Mouse (Mus musculus) forebrain, embryonic 16.5 days (tissue): ENCODE results near the gene Lgr5. TPM values are rescaled to one million over a fixed set of nuclear protein-coding genes. Genes with fewer than 3 reads are reported as not detected.

Source experiments
- ATAC-seq: fragments of 200-750 bp; cut with Nextera tagmentation; 2 replicates; pipeline ENCODE4 v1.8.0; 2017; ENCODE audit warnings: mild to moderate bottlenecking, moderate library complexity
- H3K27ac ChIP-seq: fragments of 300-500 bp; sonication (generic); 2 replicates; pipeline ENCODE4 v1.5.1; 2014; ENCODE audit warnings: low read length, control low read depth
- H3K27me3 ChIP-seq: fragments of 300-500 bp; sonication (generic); replicated peaks from 2 replicates; pipeline ENCODE4 v1.6.1; 2014; ENCODE audit warnings: low read length; ENCODE audit not compliant: control insufficient read depth, insufficient read depth
- H3K36me3 ChIP-seq: fragments of 300-500 bp; sonication (generic); 2 replicates; pipeline ENCODE4 v1.6.1; 2014; ENCODE audit not compliant: control insufficient read depth, insufficient read depth
- H3K4me1 ChIP-seq: fragments of 300-500 bp; sonication (generic); replicated peaks from 2 replicates; pipeline ENCODE4 v1.6.1; 2014; ENCODE audit warnings: low read length; ENCODE audit not compliant: control insufficient read depth, insufficient read depth
- H3K4me2 ChIP-seq: fragments of 300-500 bp; sonication (generic); 2 replicates; pipeline ENCODE4 v1.6.1; 2014; ENCODE audit warnings: mild to moderate bottlenecking, low read length, control low read depth
- H3K4me3 ChIP-seq: fragments of 300-500 bp; sonication (generic); replicated peaks from 2 replicates; pipeline ENCODE4 v1.5.1; 2014; ENCODE audit warnings: mild to moderate bottlenecking, low read length, control low read depth
- H3K9ac ChIP-seq: fragments of 300-500 bp; sonication (generic); replicated peaks from 2 replicates; pipeline ENCODE4 v1.6.1; 2014; ENCODE audit warnings: low read depth, low read length, control low read depth
- H3K9me3 ChIP-seq: fragments of 300-500 bp; sonication (generic); 2 replicates; pipeline ENCODE4 v1.6.1; 2016; ENCODE audit warnings: low read length; ENCODE audit not compliant: control insufficient read depth
- WGBS: fragments of 180-500 bp; shearing (Covaris S2); extraction: QIAGEN DNeasy Blood & Tissue Kit; methylation state at CpG from one replicate; pipeline ENCODE4 v1.1.7; 2014; 5-methylcytosine and 5-hydroxymethylcytosine counted together
- polyA plus RNA-seq: library from polyadenylated mRNA; unstranded; fragments of >200 nt; fragmentation: Nextera tagmentation; extraction: Ambion mirVana; gene quantifications from 2 replicates; pipeline ENCODE4 v1.2.1, GENCODE M21; 2015

Gene Lgr5
- polyA plus RNA-seq, result 0.56 and 0.77 TPM in 2 replicates

- H3K9me3 ChIP-seq, result no peaks in the 10 kb centered on the region
- WGBS, result under 1% methylated on average over 47 of the region's 47 CpGs
- H3K9ac ChIP-seq, result peak within 1 kb of the TSS; percentile 62
- H3K4me1 ChIP-seq, result peaks cover 29% of the 10 kb centered on the region
- H3K4me2 ChIP-seq, result peak within 1 kb of the TSS; percentile 96
- H3K36me3 ChIP-seq, result no peaks in the 10 kb centered on the region
- peak within 1 kb of the TSS; percentile 69 for H3K4me3 ChIP-seq
- H3K27ac ChIP-seq, result no peak within 1 kb of the TSS
- ATAC-seq, result peak; percentile 91
- peaks cover 71% of the 10 kb centered on the region for H3K27me3 ChIP-seq
Measured at GRCm38 (mm10) chr10:115587301-115587969, at the start of gene Lgr5. Gene Lgr5, minus strand, starts transcription at chr10:115587780.

- no peak overlapping the region for H3K9ac ChIP-seq
- no peaks in the 10 kb centered on the region for H3K36me3 ChIP-seq
- H3K27me3 ChIP-seq, result 0 out of 2 replicates have a peak, but pooled peaks cover 2% of the 10 kb centered on the region
- 83% methylated on average over 6 of the region's 6 CpGs for WGBS
- ATAC-seq, result no peak
- H3K27ac ChIP-seq, result no peak overlapping the region
- no peak overlapping the region for H3K4me2 ChIP-seq
- H3K4me3 ChIP-seq, result no peak overlapping the region
- no peaks in the 10 kb centered on the region for H3K9me3 ChIP-seq
- peaks cover 7% of the 10 kb centered on the region; the same call in 1 of the 2 replicates for H3K4me1 ChIP-seq
Measured at GRCm38 (mm10) chr10:115626678-115627077, 39.1 kb upstream of the Lgr5 start.

GRCm38 (mm10) chr10:115624957-115625356 is 37.4 kb upstream of the Lgr5 start:
- Histone ChIP-seq H3K27me3 (0 out of 2 replicates have a peak, but pooled peaks cover 2% of the 10 kb centered on the region), H3K4me2 (no peak overlapping the region), H3K36me3 (no peaks in the 10 kb centered on the region), H3K9ac (no peak overlapping the region), H3K9me3 (no peaks in the 10 kb centered on the region), H3K27ac (no peak overlapping the region), H3K4me1 (peaks cover 7% of the 10 kb centered on the region; the same call in 1 of the 2 replicates), H3K4me3 (no peak overlapping the region)
- 85% methylated on average over 2 of the region's 2 CpGs for WGBS
- ATAC-seq, result no peak

GRCm38 (mm10) chr10:115623956-115624671 is 36.5 kb upstream of the Lgr5 start:
- 0 out of 2 replicates have a peak overlapping the region, but pooled peaks have one; percentile 9 for H3K4me3 ChIP-seq
- peak overlapping the region; percentile 40 for H3K4me2 ChIP-seq
- peaks cover 7% of the 10 kb centered on the region; the same call in 1 of the 2 replicates for H3K4me1 ChIP-seq
- ATAC-seq, result peak; percentile 83
- H3K27ac ChIP-seq, result no peak overlapping the region
- H3K36me3 ChIP-seq, result no peaks in the 10 kb centered on the region
- H3K27me3 ChIP-seq, result 0 out of 2 replicates have a peak, but pooled peaks cover 2% of the 10 kb centered on the region
- peak overlapping the region; percentile 41; the same call in 1 of the 2 replicates for H3K9ac ChIP-seq
- H3K9me3 ChIP-seq, result no peaks in the 10 kb centered on the region
- 19% methylated on average over 15 of the region's 15 CpGs for WGBS

GRCm38 (mm10) chr10:115623481-115623880 is 35.9 kb upstream of the Lgr5 start:
- Histone ChIP-seq H3K9ac (no peak overlapping the region), H3K27me3 (peaks cover 3% of the 10 kb centered on the region; the same call in 1 of the 2 replicates), H3K4me3 (no peak overlapping the region), H3K27ac (no peak overlapping the region), H3K4me2 (no peak overlapping the region), H3K9me3 (no peaks in the 10 kb centered on the region), H3K4me1 (peaks cover 7% of the 10 kb centered on the region; the same call in 1 of the 2 replicates), H3K36me3 (no peaks in the 10 kb centered on the region)
- no peak for ATAC-seq
- WGBS, result 75% methylated on average over 7 of the region's 7 CpGs

GRCm38 (mm10) chr10:115618288-115618856 is 30.8 kb upstream of the Lgr5 start:
- Histone ChIP-seq H3K36me3 (no peaks in the 10 kb centered on the region), H3K9ac (no peak overlapping the region), H3K9me3 (no peaks in the 10 kb centered on the region), H3K4me3 (peak overlapping the region; percentile 26), H3K4me1 (peaks cover 5% of the 10 kb centered on the region), H3K27ac (no peak overlapping the region), H3K4me2 (peak overlapping the region; percentile 43), H3K27me3 (peaks cover 2% of the 10 kb centered on the region; the same call in 1 of the 2 replicates)
- ATAC-seq, result peak; percentile 38; the same call in 1 of the 2 replicates
- 18% methylated on average over 14 of the region's 15 CpGs for WGBS

- Histone ChIP-seq H3K4me2 (peak overlapping the region; percentile 43), H3K9ac (no peak overlapping the region), H3K9me3 (no peaks in the 10 kb centered on the region), H3K27me3 (peaks cover 2% of the 10 kb centered on the region; the same call in 1 of the 2 replicates), H3K27ac (no peak overlapping the region), H3K4me3 (peak overlapping the region; percentile 26), H3K36me3 (no peaks in the 10 kb centered on the region), H3K4me1 (peaks cover 5% of the 10 kb centered on the region)
- peak; percentile 88 for ATAC-seq
- 11% methylated on average over 14 of the region's 15 CpGs for WGBS
Measured at GRCm38 (mm10) chr10:115617456-115618287, 30.1 kb upstream of the Lgr5 start.

- no peak overlapping the region for H3K4me2 ChIP-seq
- no peak for ATAC-seq
- H3K4me3 ChIP-seq, result no peak overlapping the region
- H3K27ac ChIP-seq, result no peak overlapping the region
- WGBS, result 94% methylated on average over 1 of the region's 1 CpGs
- no peak overlapping the region for H3K9ac ChIP-seq
- no peaks in the 10 kb centered on the region for H3K9me3 ChIP-seq
- H3K36me3 ChIP-seq, result no peaks in the 10 kb centered on the region
- no peaks in the 10 kb centered on the region for H3K4me1 ChIP-seq
- H3K27me3 ChIP-seq, result peaks cover 25% of the 10 kb centered on the region
Measured at GRCm38 (mm10) chr10:115595748-115596147, 8.2 kb upstream of the Lgr5 start.
